Mouse (Mus musculus) MEL (cell line): ENCODE data around the gene Cdc42ep4. TPM values are rescaled to one million over a fixed set of nuclear protein-coding genes. Genes with fewer than 3 reads are reported as not detected.

Source experiments
- DNase-seq: peaks from one replicate; pipeline ENCODE4 v3.0.0; 2011; ENCODE audit warnings: low read depth, low spot score
- H3K27ac ChIP-seq: 2 replicates; pipeline ENCODE4 v1.5.1; 2012; ENCODE audit warnings: low read depth, mild to moderate bottlenecking, control low read depth, low read length, moderate library complexity; ENCODE audit not compliant: control insufficient read depth
- H3K27me3 ChIP-seq, 2 experiments: fragments of 150-350 bp in 1 of 2; sonication (generic) in 1 of 2; 2 replicates each; pipeline ENCODE4 v1.6.1; 2012; ENCODE audit warnings: low read length in 2 of 2, mild to moderate bottlenecking in 2 of 2, improper control_type of control experiment in 1 of 2, moderate library complexity in 1 of 2; ENCODE audit not compliant: insufficient read depth in 2 of 2, control insufficient read depth in 1 of 2
- H3K36me3 ChIP-seq, 2 experiments: 2 replicates each; pipeline ENCODE4 v1.6.1; 2012 to 2014; ENCODE audit warnings: low read length in 2 of 2, improper control_type of control experiment in 1 of 2, inconsistent platforms in 1 of 2, mild to moderate bottlenecking in 1 of 2; ENCODE audit not compliant: insufficient read depth in 2 of 2, control insufficient read depth in 1 of 2
- H3K4me1 ChIP-seq, 2 experiments: fragments of 150-350 bp in 1 of 2; sonication (generic) in 1 of 2; 2 replicates each; pipeline ENCODE4 v1.6.1; 2012; ENCODE audit warnings: low read length in 2 of 2, improper control_type of control experiment in 1 of 2, mild to moderate bottlenecking in 1 of 2; ENCODE audit not compliant: insufficient read depth in 2 of 2, control insufficient read depth in 1 of 2
- H3K4me3 ChIP-seq, 2 experiments: fragments of 150-350 bp in 1 of 2; sonication (generic) in 1 of 2; 2 replicates each; pipeline ENCODE4 v1.5.1; 2012; ENCODE audit warnings: low read depth in 2 of 2, low read length in 2 of 2, mild to moderate bottlenecking in 2 of 2, moderate library complexity in 2 of 2, control low read depth in 1 of 2, improper control_type of control experiment in 1 of 2; ENCODE audit not compliant: control insufficient read depth in 1 of 2, insufficient read depth in 1 of 2
- H3K79me2 ChIP-seq: 2 replicates; pipeline ENCODE4 v1.6.1; 2012; ENCODE audit warnings: mild to moderate bottlenecking, low read length, moderate library complexity; ENCODE audit not compliant: control insufficient read depth, poor library complexity, insufficient read depth
- H3K9ac ChIP-seq: 2 replicates; pipeline ENCODE4 v1.6.1; 2012; ENCODE audit warnings: low read depth, mild to moderate bottlenecking, control low read depth, low read length, moderate library complexity; ENCODE audit not compliant: control insufficient read depth, poor library complexity, severe bottlenecking
- H3K9me3 ChIP-seq: fragments of 150-350 bp; sonication (generic); replicated peaks from 2 replicates; pipeline ENCODE4 v1.6.1; 2012; ENCODE audit warnings: mild to moderate bottlenecking, low read length, improper control_type of control experiment, moderate library complexity; ENCODE audit not compliant: insufficient read depth
- CHD2 ChIP-seq: IDR thresholded peaks from 2 replicates; pipeline ENCODE4 v1.6.1; 2011; ENCODE audit warnings: low read length, improper control_type of control experiment
- ELF1 ChIP-seq: IDR thresholded peaks from 2 replicates; pipeline ENCODE4 v1.6.1; 2014; ENCODE audit warnings: low read depth, mild to moderate bottlenecking, inconsistent platforms, low read length, improper control_type of control experiment, moderate library complexity
- MAFK ChIP-seq: IDR thresholded peaks from 2 replicates; pipeline ENCODE4 v1.6.1; 2011; ENCODE audit warnings: low read depth, mild to moderate bottlenecking, low read length, improper control_type of control experiment, borderline replicate concordance
- MAX ChIP-seq: IDR thresholded peaks from 2 replicates; pipeline ENCODE4 v1.6.1; 2011; ENCODE audit warnings: low read length, improper control_type of control experiment
- MEF2A ChIP-seq: IDR thresholded peaks from 2 replicates; pipeline ENCODE4 v1.6.1; 2014; ENCODE audit warnings: low read depth, mild to moderate bottlenecking, inconsistent platforms, low read length, improper control_type of control experiment; ENCODE audit not compliant: poor library complexity, insufficient replicate concordance, severe bottlenecking; ENCODE audit errors: extremely low read depth
- MXI1 ChIP-seq: IDR thresholded peaks from 2 replicates; pipeline ENCODE4 v1.6.1; 2011; ENCODE audit warnings: mild to moderate bottlenecking, low read depth, low read length, improper control_type of control experiment
- MYB ChIP-seq: IDR thresholded peaks from 2 replicates; pipeline ENCODE4 v1.6.1; 2011; ENCODE audit warnings: mild to moderate bottlenecking, low read depth, low read length, improper control_type of control experiment
- MYC ChIP-seq: IDR thresholded peaks from 2 replicates; pipeline ENCODE4 v1.6.1; 2011; ENCODE audit warnings: low read depth, mild to moderate bottlenecking, low read length, improper control_type of control experiment, moderate library complexity
- NELFE ChIP-seq: IDR thresholded peaks from 2 replicates; pipeline ENCODE4 v1.6.1; 2011; ENCODE audit warnings: low read depth, low read length, improper control_type of control experiment
- NRF1 ChIP-seq: IDR thresholded peaks from 2 replicates; pipeline ENCODE4 v1.6.1; 2014; ENCODE audit warnings: low read depth, mild to moderate bottlenecking, inconsistent platforms, low read length, improper control_type of control experiment, moderate library complexity; ENCODE audit not compliant: poor library complexity, insufficient read depth, severe bottlenecking
- POLR2A ChIP-seq, 2 experiments: IDR thresholded peaks; 2 replicates each; pipeline ENCODE4 v1.6.1; 2011 to 2012; ENCODE audit warnings: low read length in 2 of 2, mild to moderate bottlenecking in 2 of 2, control low read depth in 1 of 2, improper control_type of control experiment in 1 of 2, low read depth in 1 of 2, moderate library complexity in 1 of 2; ENCODE audit not compliant: control insufficient read depth in 1 of 2, insufficient read depth in 1 of 2, poor library complexity in 1 of 2
- POLR2AphosphoS2 ChIP-seq: IDR thresholded peaks from 2 replicates; pipeline ENCODE4 v1.6.1; 2011; ENCODE audit warnings: low read length, improper control_type of control experiment
- POLR2AphosphoS5 ChIP-seq: IDR thresholded peaks from 2 replicates; pipeline ENCODE4 v1.6.1; 2012; ENCODE audit warnings: low read depth, borderline replicate concordance, mild to moderate bottlenecking, inconsistent platforms, low read length, moderate library complexity, mixed read lengths
- RAD21 ChIP-seq: IDR thresholded peaks from 2 replicates; pipeline ENCODE4 v1.6.1; 2011; ENCODE audit warnings: mild to moderate bottlenecking, low read depth, low read length, improper control_type of control experiment
- TBP ChIP-seq: IDR thresholded peaks from 2 replicates; pipeline ENCODE4 v1.8.0; 2011; ENCODE audit warnings: low read depth, low read length, improper control_type of control experiment
- USF2 ChIP-seq, 2 experiments: IDR thresholded peaks; 2 replicates each; pipeline ENCODE4 v1.6.1; 2011 to 2012; ENCODE audit warnings: improper control_type of control experiment in 2 of 2, low read length in 2 of 2, borderline replicate concordance in 1 of 2, inconsistent platforms in 1 of 2, low read depth in 1 of 2, mild to moderate bottlenecking in 1 of 2; ENCODE audit not compliant: insufficient read depth in 1 of 2
- ZC3H11A ChIP-seq: IDR thresholded peaks from 2 replicates; pipeline ENCODE4 v1.6.1; 2012; ENCODE audit warnings: low read depth, mild to moderate bottlenecking, inconsistent platforms, low read length, improper control_type of control experiment
- ZMIZ1 ChIP-seq: IDR thresholded peaks from 2 replicates; pipeline ENCODE4 v1.6.1; 2012; ENCODE audit warnings: low read depth, mild to moderate bottlenecking, inconsistent platforms, low read length, improper control_type of control experiment, moderate library complexity
- polyA plus RNA-seq, 2 experiments: library from polyadenylated mRNA; stranded (reverse) in 1 of 2; unstranded in 1 of 2; fragments of >175 nt in 1 of 2; fragments of >200 nt in 1 of 2; gene quantifications; 2 replicates each; pipeline versions ENCODE4 v1.2.1 to v1.2.4; 2012; ENCODE audit warnings: low replicate concordance in 2 of 2, low read depth in 1 of 2; ENCODE audit not compliant: insufficient read length in 2 of 2, insufficient read depth in 1 of 2, missing spikeins in 1 of 2
- total RNA-seq: library from RNA; depleted of rRNA; stranded (reverse); fragments of 300-350 nt; gene quantifications from 2 replicates; pipeline ENCODE4 v1.2.3, GENCODE M21; 2012

Gene Cdc42ep4
- total and polyA plus RNA-seq, 3 experiments = 27.7 to 39.0 TPM; not detected in 1

- TF ChIP-seq CHD2 = no peak
Observed at GRCm38 (mm10) chr11:113731945-113732612, 19.6 kb downstream of the Cdc42ep4 start (continued).

DNA sequence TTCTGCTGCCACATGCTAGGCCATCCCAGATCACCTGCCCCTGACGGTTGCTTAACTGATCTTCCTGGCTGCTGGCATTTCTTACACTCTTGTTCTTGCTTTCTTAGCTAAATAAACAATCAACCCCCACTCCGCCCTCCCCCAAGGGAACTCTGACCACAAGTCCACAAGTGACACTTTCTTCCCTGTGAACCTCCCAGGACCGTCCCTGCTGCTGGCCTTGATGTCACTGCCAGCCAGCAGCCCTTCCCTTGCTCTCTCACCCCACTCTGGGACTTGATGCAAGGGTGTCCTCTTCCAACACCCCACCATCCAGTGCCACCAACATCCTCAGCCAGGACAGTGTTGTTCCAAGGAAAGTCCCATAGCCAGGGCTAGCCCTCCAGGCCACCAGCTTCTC lies 20.8 kb downstream of the Cdc42ep4 start:
- peaks cover 7 to 12% of the 10 kb centered on the region in 2 experiments; a peak in 3 of 4 replicates for H3K36me3 ChIP-seq
- H3K79me2 ChIP-seq = peaks cover 14% of the 10 kb centered on the region
- H3K4me3 ChIP-seq = no peak overlapping the region
- no peaks in the 10 kb centered on the region for H3K27me3 ChIP-seq
- no peak for DNase-seq
- H3K9me3 ChIP-seq = no peaks in the 10 kb centered on the region
- H3K9ac ChIP-seq = no peak overlapping the region
- TF ChIP-seq RAD21 = no peak
- TF ChIP-seq MAX = no peak
- no peak for TF ChIP-seq NRF1
- TF ChIP-seq MYB = no peak
- no peak for TF ChIP-seq POLR2AphosphoS2
- no peak for TF ChIP-seq MEF2A
- TF ChIP-seq POLR2AphosphoS5 = no peak
- TF ChIP-seq ELF1 = no peak
- no peak for TF ChIP-seq POLR2A (IDR thresholded peaks at IDR 0.05; ENCODE audit: control insufficient read depth in 1 of 2, insufficient read depth in 1 of 2, low read depth in 1 of 2, low read length in 2 of 2, poor library complexity in 1 of 2)
- no peak for TF ChIP-seq USF2 (IDR thresholded peaks at IDR 0.05; ENCODE audit: borderline replicate concordance in 1 of 2, insufficient read depth in 1 of 2, low read depth in 1 of 2, low read length in 2 of 2)
- TF ChIP-seq ZMIZ1 = no peak
- TF ChIP-seq TBP = no peak
- no peak for TF ChIP-seq NELFE
- no peak for TF ChIP-seq MYC
- no peak for TF ChIP-seq ZC3H11A
- TF ChIP-seq MXI1 = no peak
- TF ChIP-seq MAFK = no peak
- H3K4me1 ChIP-seq = peaks cover 0 to 17% of the 10 kb centered on the region in 2 experiments; a peak in 3 of 4 replicates
- H3K27ac ChIP-seq = no peak overlapping the region

DNA sequence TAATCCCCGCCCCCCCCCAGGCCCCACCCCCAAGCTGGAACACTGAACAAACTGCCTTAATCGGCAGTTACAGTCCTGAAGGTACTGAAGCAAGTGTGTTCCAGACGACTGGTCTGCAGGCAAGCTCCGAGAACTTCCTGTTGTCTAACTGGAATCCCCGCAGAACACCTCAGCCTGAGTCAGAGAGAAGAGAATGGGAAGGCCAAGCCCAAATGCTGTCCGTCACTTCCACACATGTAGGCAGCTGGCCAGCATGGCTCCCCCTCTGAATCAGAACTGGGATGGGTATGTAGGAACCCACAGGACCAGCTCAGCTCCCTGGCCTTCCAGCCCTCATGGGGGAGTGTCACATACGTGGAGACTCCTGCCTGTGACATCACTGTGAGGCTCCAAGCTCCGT lies 21.8 kb downstream of the Cdc42ep4 start:
- Histone ChIP-seq H3K27me3 (no peaks in the 10 kb centered on the region), H3K9ac (no peak overlapping the region), H3K9me3 (no peaks in the 10 kb centered on the region), H3K79me2 (peaks cover 12% of the 10 kb centered on the region), H3K36me3 (peaks cover 7 to 8% of the 10 kb centered on the region in 2 experiments; a peak in 3 of 4 replicates), H3K4me1 (peaks cover 0 to 17% of the 10 kb centered on the region in 2 experiments; a peak in 3 of 4 replicates), H3K4me3 (no peak overlapping the region), H3K27ac (no peak overlapping the region)
- TF ChIP-seq POLR2AphosphoS5 = no peak
- no peak for DNase-seq
